Mouse (Mus musculus): ENCODE data around the gene Crygf.
"Not testable (repeated sequence)": the region's sequence is repeated elsewhere in the genome, so short reads cannot be mapped to it uniquely, and the experiment has no call there.

GRCm38 (mm10) chr1:65926696-65927095 is 376 bp downstream of the Crygf start:
- TF ChIP-seq CTCF (conservative IDR thresholded peaks at IDR 0.05; ENCODE audit: low read length); POU5F1 (IDR thresholded peaks at IDR 0.05; ENCODE audit: borderline replicate concordance, low read length); NANOG (IDR thresholded peaks at IDR 0.05; ENCODE audit: borderline replicate concordance, low read length): not testable (repeated sequence)

Data from E14TG2a.4 (cell line).